Mouse (Mus musculus): ENCODE data around the gene Ap1s2.

Gene Ap1s2

GRCm38 (mm10) chrX:163908337-163909250 lies at the start of gene Ap1s2:
Ap1s2 (plus strand) TSS chrX:163909017.
- peak; percentile 84 to 88 for DNase-seq (ENCODE audit: low spot score in 2 of 2)

- no peak for DNase-seq (ENCODE audit: low spot score in 2 of 2)
Measured at GRCm38 (mm10) chrX:163867711-163868379, 41.0 kb upstream of the Ap1s2 start.

GRCm38 (mm10) chrX:163868659-163869278 lies 40.0 kb upstream of the Ap1s2 start:
- no peak for DNase-seq (ENCODE audit: low spot score in 2 of 2)

GRCm38 (mm10) chrX:163875932-163876331 lies 32.9 kb upstream of the Ap1s2 start:
- DNase-seq (ENCODE audit: low spot score in 2 of 2), result no peak

GRCm38 (mm10) chrX:163876636-163877035 lies 32.2 kb upstream of the Ap1s2 start:
- no peak for DNase-seq (ENCODE audit: low spot score in 2 of 2)

- DNase-seq (ENCODE audit: low spot score in 2 of 2), result no peak
Measured at GRCm38 (mm10) chrX:163879039-163879438, 29.8 kb upstream of the Ap1s2 start.

GRCm38 (mm10) chrX:163879461-163879860 lies 29.4 kb upstream of the Ap1s2 start:
- DNase-seq (ENCODE audit: low spot score in 2 of 2), result no peak

- DNase-seq (ENCODE audit: low spot score in 2 of 2), result no peak
Measured at GRCm38 (mm10) chrX:163885539-163885981, 23.3 kb upstream of the Ap1s2 start.

GRCm38 (mm10) chrX:163897354-163897753 lies 11.5 kb upstream of the Ap1s2 start:
- no peak for DNase-seq (ENCODE audit: low spot score in 2 of 2)

GRCm38 (mm10) chrX:163899431-163900020 lies 9.3 kb upstream of the Ap1s2 start:
- DNase-seq (ENCODE audit: low spot score in 2 of 2), result no peak

- DNase-seq (ENCODE audit: low spot score in 2 of 2), result no peak
Measured at GRCm38 (mm10) chrX:163906861-163907260, 2.0 kb upstream of the Ap1s2 start.

GRCm38 (mm10) chrX:163908003-163908336 lies 847 bp upstream of the Ap1s2 start:
- DNase-seq (ENCODE audit: low spot score in 2 of 2), result no peak

GRCm38 (mm10) chrX:163909381-163909780 lies 564 bp downstream of the Ap1s2 start:
- DNase-seq (ENCODE audit: low spot score in 2 of 2), result peak; percentile 7 to 15

GRCm38 (mm10) chrX:163912791-163913190 lies 4.0 kb downstream of the Ap1s2 start:
- DNase-seq (ENCODE audit: low spot score in 2 of 2), result peak in 1 of 2 experiments; percentile 6

- no peak for DNase-seq (ENCODE audit: low spot score in 2 of 2)
Measured at GRCm38 (mm10) chrX:163929550-163929949, 20.7 kb downstream of the Ap1s2 start.

- no peak for DNase-seq (ENCODE audit: low spot score in 2 of 2)
Measured at GRCm38 (mm10) chrX:163934731-163935130, 25.9 kb downstream of the Ap1s2 start.

GRCm38 (mm10) chrX:163938587-163938986 lies 29.8 kb downstream of the Ap1s2 start:
- no peak for DNase-seq (ENCODE audit: low spot score in 2 of 2)

- DNase-seq (ENCODE audit: low spot score in 2 of 2), result no peak
Measured at GRCm38 (mm10) chrX:163944381-163944780, 35.6 kb downstream of the Ap1s2 start.

- no peak for DNase-seq (ENCODE audit: low spot score in 2 of 2)
Measured at GRCm38 (mm10) chrX:163951618-163952017, 42.8 kb downstream of the Ap1s2 start.

GRCm38 (mm10) chrX:163957381-163957780 lies 48.6 kb downstream of the Ap1s2 start:
- no peak for DNase-seq (ENCODE audit: low spot score in 2 of 2)

GRCm38 (mm10) chrX:163957803-163958466 lies 49.1 kb downstream of the Ap1s2 start:
- peak; percentile 38 to 53 for DNase-seq (ENCODE audit: low spot score in 2 of 2)

All from spleen, postnatal 14 days (tissue).